Mouse (Mus musculus): Measurements from ENCODE around the gene Pate2.

DNA sequence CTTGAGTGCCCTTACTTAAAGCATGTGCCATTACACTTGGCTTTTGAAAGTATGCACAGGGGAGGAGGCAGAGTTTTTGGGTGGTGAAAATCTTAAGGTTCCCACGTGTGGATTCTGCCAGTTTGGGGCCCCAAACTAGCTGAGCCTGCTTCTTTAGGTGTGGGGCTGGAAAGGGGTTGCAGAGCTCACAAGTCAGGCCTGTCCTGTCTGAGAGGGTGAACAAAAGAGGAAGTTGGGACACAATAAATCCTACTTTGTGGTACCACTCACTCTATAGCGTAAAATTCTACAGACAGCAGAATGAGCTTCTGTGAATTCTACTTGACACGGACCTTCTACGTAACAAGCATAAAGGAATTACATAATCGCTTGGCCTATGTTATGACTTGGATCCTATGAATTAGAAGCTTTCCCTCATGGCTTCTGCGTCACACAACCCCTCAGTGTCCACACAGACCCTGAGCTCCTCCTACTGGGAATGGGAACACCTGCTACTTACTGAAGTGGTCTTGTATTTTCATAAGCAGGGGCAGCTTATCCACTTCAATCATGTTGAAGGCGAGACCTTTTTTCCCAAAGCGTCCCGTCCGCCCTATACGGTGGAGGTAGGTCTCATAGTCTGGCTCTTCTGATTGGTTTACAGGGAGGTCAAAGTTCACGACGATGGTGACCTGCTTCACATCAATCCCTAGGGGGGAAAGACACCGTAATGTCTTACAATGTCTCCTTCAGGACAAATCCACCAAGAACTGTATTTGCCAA is 26.8 kb upstream of the Pate2 start:
- TF ChIP-seq MAFK (IDR thresholded peaks at IDR 0.05; ENCODE audit: insufficient read depth, low read depth, low read length), result no peak
- no peak for TF ChIP-seq HCFC1 (IDR thresholded peaks at IDR 0.05; ENCODE audit: borderline replicate concordance, insufficient read depth, low read length)

Data from ES-E14 (cell line).